Mouse (Mus musculus): ENCODE results near the gene Fn1.

Gene Fn1

GRCm38 (mm10) chr1:71652551-71653399 lies at the start of gene Fn1:
Fn1 (minus strand) TSS chr1:71653200.
- DNase-seq, result peak; percentile 86

GRCm38 (mm10) chr1:71696093-71696492 lies 43.1 kb upstream of the Fn1 start:
- DNase-seq, result no peak

- no peak for DNase-seq
Observed at GRCm38 (mm10) chr1:71691472-71692277, 38.7 kb upstream of the Fn1 start.

- no peak for DNase-seq
Observed at GRCm38 (mm10) chr1:71688926-71689303, 35.9 kb upstream of the Fn1 start.

- no peak for DNase-seq
Observed at GRCm38 (mm10) chr1:71688272-71688925, 35.4 kb upstream of the Fn1 start.

- no peak for DNase-seq
Observed at GRCm38 (mm10) chr1:71686791-71687190, 33.8 kb upstream of the Fn1 start.

GRCm38 (mm10) chr1:71683736-71684135 lies 30.7 kb upstream of the Fn1 start:
- peak; percentile 28 for DNase-seq

GRCm38 (mm10) chr1:71682194-71682715 lies 29.3 kb upstream of the Fn1 start:
- no peak for DNase-seq

GRCm38 (mm10) chr1:71681306-71681705 lies 28.3 kb upstream of the Fn1 start:
- DNase-seq, result no peak

GRCm38 (mm10) chr1:71680046-71680672 lies 27.2 kb upstream of the Fn1 start:
- DNase-seq, result no peak

- peak; percentile 54 for DNase-seq
Observed at GRCm38 (mm10) chr1:71675420-71675819, 22.4 kb upstream of the Fn1 start.

GRCm38 (mm10) chr1:71674274-71674673 lies 21.3 kb upstream of the Fn1 start:
- no peak for DNase-seq

- DNase-seq, result no peak
Observed at GRCm38 (mm10) chr1:71673398-71673910, 20.5 kb upstream of the Fn1 start.

GRCm38 (mm10) chr1:71672346-71672745 lies 19.3 kb upstream of the Fn1 start:
- DNase-seq, result no peak

- DNase-seq, result peak; percentile 4
Observed at GRCm38 (mm10) chr1:71663242-71663641, 10.2 kb upstream of the Fn1 start.

- no peak for DNase-seq
Observed at GRCm38 (mm10) chr1:71658632-71659031, 5.6 kb upstream of the Fn1 start.

GRCm38 (mm10) chr1:71656309-71656708 lies 3.3 kb upstream of the Fn1 start:
- DNase-seq, result no peak

- no peak for DNase-seq
Observed at GRCm38 (mm10) chr1:71654221-71654620, 1.2 kb upstream of the Fn1 start.

- DNase-seq, result peak; percentile 13
Observed at GRCm38 (mm10) chr1:71653400-71654159, 580 bp upstream of the Fn1 start.

- DNase-seq, result no peak
Observed at GRCm38 (mm10) chr1:71651828-71652227, 1.2 kb downstream of the Fn1 start.

- no peak for DNase-seq
Observed at GRCm38 (mm10) chr1:71651315-71651714, 1.7 kb downstream of the Fn1 start.

GRCm38 (mm10) chr1:71650741-71651140 lies 2.3 kb downstream of the Fn1 start:
- peak; percentile 13 for DNase-seq

Measured in lung, postnatal 36 days (tissue).